Mouse (Mus musculus) c-Kit-positive CD71-positive TER-119-positive erythroid progenitor cells, embryonic 14.5 days (primary cell): ENCODE measurements around the gene Ccdc88b.

Experiments
- DNase-seq: peaks from one replicate; pipeline ENCODE4 v3.0.0-alpha.2; 2013; ENCODE audit warnings: low spot score

The Ccdc88b gene

GRCm38 (mm10) chr19:6826601-6827000, 31.4 kb downstream of the Ccdc88b start:
- no peak for DNase-seq

DNA sequence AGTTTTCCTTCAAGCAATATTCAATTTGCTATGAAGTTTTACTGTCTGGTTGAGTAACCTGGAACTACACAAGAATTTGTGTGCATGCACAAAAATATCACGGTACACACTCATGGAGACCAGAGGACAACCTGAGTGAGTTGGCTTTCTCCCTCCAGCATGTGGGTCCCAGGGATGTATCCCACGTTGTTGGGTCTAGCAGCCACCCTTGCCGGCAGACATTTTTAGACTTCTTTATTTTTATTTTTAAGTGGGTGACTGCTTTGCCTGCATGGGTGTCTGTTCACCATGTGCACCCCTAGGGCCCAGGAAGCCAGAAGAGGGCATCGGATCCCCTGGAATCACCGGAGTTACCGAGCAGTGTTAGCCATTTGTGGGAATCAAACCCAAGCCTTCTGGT, 32.6 kb downstream of the Ccdc88b start:
- DNase-seq = no peak

DNA sequence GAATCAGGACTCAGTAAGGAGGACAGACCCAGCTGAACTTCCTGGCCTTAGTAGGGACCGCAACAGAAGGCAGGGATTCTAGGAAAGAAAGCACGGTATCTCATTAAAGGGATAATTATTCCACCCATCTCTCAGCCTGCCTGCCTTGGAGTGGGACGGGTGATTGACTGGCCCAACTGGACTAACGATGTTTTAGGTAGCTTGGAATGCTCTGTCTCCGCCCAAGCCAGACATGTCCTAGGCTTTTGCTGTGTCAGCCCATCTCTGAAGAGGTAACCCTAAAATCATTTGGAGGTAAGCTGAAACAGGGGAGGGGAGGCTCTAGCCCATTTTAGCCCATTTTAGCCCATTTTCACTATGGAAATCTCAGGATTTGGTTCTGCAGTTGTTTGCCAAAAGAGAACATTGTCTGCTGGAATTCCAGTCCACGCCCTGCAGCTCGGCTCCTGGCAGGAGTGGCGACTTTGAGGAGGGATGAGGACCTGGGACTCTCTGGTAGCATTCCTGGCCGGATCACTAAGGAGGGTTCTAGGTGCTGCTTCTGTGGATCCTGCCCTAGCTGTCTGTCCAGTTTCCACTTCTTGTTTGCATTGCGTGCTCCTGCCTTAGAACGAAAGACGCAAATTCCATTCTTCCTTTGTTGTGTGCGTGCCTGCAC, 37.3 kb downstream of the Ccdc88b start:
- no peak for DNase-seq

DNA sequence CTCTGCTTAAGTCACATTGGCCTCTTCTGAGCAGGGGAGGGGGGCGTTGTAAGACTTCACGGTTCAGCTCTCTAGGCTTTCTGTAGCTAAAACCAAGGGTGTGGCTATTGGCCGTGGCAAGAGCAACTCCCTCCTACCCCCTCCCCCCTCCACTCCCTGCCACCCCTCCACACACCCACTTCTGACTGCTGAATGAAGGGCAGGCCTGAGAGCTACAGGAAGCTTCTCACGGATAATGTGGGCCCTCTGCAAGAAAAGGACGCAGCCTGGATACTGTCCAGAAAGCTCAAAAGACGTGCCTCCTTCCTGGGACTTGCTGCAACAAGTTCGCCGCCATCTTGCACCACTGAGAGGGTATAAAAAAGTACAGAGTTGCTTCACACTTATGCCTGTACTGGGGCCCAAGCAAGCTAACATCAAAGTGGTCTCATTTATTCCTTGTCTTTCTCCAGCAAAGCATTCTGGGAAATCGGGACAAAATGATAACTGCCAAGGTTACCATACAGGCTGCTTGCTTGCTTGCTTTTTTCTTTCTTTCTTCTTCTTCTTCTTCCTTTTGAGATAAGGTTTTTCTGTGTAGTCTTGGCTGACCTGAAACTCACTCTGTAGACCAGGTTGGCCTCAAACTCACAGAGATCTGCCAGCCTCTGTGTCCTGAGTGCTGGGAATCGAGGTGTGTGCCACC, 38.7 kb downstream of the Ccdc88b start:
- DNase-seq = no peak

DNA sequence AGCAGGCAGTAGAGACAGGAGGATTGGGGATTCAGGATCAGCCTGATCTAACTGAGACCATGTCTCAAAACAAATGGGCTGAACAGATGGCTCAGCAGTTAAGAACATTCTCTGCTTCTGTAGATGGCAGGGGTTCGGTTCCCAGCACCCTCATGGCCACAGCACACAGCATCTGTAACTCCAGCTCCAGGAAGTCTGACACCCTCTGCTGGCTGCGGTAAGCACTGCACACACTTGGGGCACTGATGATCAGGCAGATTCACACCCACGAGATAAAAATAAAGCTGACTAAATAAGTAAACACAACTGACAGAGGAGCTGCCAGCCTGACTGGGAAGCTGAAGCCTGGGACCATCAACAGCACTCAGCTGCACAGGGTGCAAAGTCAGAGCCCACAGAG, 43.1 kb downstream of the Ccdc88b start:
- no peak for DNase-seq

- DNase-seq = no peak
These were observed 43.6 kb downstream of the Ccdc88b start for GRCm38 (mm10) chr19:6814366-6814765.
